Mouse (Mus musculus) embryo, embryonic 10.5 days (tissue): ENCODE measurements at regions not wholly inside any gene's neighbourhood (a gene's known extent, or its start where the extent isn't known, plus 50 kb on each side); places are given as distances from the start of the nearest gene placed in this dataset.

Source experiments
- DNase-seq: peaks from one replicate; pipeline ENCODE4 v3.0.0-alpha.2; 2015; ENCODE audit warnings: low spot score

- peak; percentile 60 for DNase-seq
These were observed 235.3 kb upstream of the Serp2 start for GRCm38 (mm10) chr14:76791811-76792571.

- no peak for DNase-seq
These were observed 232.7 kb upstream of the Serp2 start for GRCm38 (mm10) chr14:76789376-76789775.

GRCm38 (mm10) chr14:76787601-76788000, 230.9 kb upstream of the Serp2 start:
- no peak for DNase-seq

GRCm38 (mm10) chr14:76786214-76786613, 229.5 kb upstream of the Serp2 start:
- no peak for DNase-seq

- DNase-seq: no peak
These were observed 224.8 kb upstream of the Serp2 start for GRCm38 (mm10) chr14:76781524-76781880.

- DNase-seq: no peak
These were observed 224.2 kb upstream of the Serp2 start for GRCm38 (mm10) chr14:76780572-76781523.

GRCm38 (mm10) chr14:76778541-76779399, 222.1 kb upstream of the Serp2 start:
- DNase-seq: peak; percentile 45

GRCm38 (mm10) chr14:76775387-76775924, 218.8 kb upstream of the Serp2 start:
- DNase-seq: no peak

GRCm38 (mm10) chr14:76772781-76773438, 216.2 kb upstream of the Serp2 start:
- peak; percentile 64 for DNase-seq

- no peak for DNase-seq
These were observed 213.4 kb upstream of the Serp2 start for GRCm38 (mm10) chr14:76770106-76770505.

GRCm38 (mm10) chr14:76767301-76767700, 210.6 kb upstream of the Serp2 start:
- DNase-seq: no peak

- DNase-seq: no peak
These were observed 209.6 kb upstream of the Serp2 start for GRCm38 (mm10) chr14:76766186-76766713.

GRCm38 (mm10) chr14:76765094-76765504, 208.4 kb upstream of the Serp2 start:
- DNase-seq: peak; percentile 47

GRCm38 (mm10) chr14:76764390-76764796, 207.7 kb upstream of the Serp2 start:
- peak; percentile 56 for DNase-seq

- no peak for DNase-seq
These were observed 206.8 kb upstream of the Serp2 start for GRCm38 (mm10) chr14:76763539-76763938.

GRCm38 (mm10) chr14:76762777-76763176, 206.1 kb upstream of the Serp2 start:
- DNase-seq: no peak

- DNase-seq: no peak
These were observed 205.0 kb upstream of the Serp2 start for GRCm38 (mm10) chr14:76761691-76762090.

- no peak for DNase-seq
These were observed 204.6 kb upstream of the Serp2 start for GRCm38 (mm10) chr14:76761274-76761673.

- DNase-seq: no peak
These were observed 203.9 kb upstream of the Serp2 start for GRCm38 (mm10) chr14:76760509-76761023.

- DNase-seq: no peak
These were observed 202.7 kb upstream of the Serp2 start for GRCm38 (mm10) chr14:76759377-76759776.

GRCm38 (mm10) chr14:76758589-76758988, 201.9 kb upstream of the Serp2 start:
- no peak for DNase-seq
